Mouse (Mus musculus): ENCODE measurements at regions not wholly inside any gene's neighbourhood (a gene's known extent, or its start where the extent isn't known, plus 50 kb on each side); places are given as distances from the start of the nearest gene placed in this dataset.

GRCm38 (mm10) chr9:41860681-41861080, 263.4 kb downstream of the Sorl1 start:
- TF ChIP-seq CTCF (IDR thresholded peaks at IDR 0.05; ENCODE audit: low read depth, low read length) (no peak), POLR2A (IDR thresholded peaks at IDR 0.05; ENCODE audit: borderline replicate concordance, low read depth, low read length) (no peak)
